Mouse (Mus musculus): ENCODE results near the gene Shisal1. TPM values are rescaled to one million over a fixed set of nuclear protein-coding genes. Genes with fewer than 3 reads are reported as not detected.
A peak's percentile ranks its signal among the peaks of the same experiment; 100 is the strongest.

Gene Shisal1
- total RNA-seq, 2 experiments from 2014 or later: 51.4 to 54.1 TPM

DNA sequence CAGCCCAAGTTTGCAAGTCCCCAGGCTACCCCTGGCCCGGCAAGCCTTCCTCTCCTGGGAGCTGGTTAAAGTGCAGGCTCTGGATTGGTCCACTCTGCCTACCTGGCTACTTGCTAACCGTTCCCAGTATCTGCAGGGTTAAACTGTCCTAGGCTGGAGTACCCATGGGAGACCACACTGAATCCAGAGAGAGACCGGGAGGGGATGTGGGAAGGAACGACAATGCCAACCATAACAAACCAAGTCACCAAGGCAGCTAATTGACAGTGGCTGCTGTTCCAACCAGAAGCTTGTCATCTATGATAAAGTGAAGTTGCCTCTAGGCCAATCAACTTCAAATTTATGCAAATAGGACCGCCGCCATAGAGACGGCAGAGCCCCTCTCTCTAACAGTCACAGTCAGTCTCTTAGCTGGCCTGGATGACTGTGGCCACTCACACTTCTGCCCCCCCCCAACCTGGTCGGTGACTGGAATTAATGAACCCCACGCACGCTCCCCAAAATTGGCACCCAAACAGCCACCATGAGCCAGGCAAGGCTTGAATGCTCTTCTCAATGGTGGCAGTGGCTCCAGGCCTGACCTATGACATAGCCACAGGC, 13.2 kb downstream of the Shisal1 start:
- intact Hi-C loops (cut with DNase I): no loop called here
- no peak for DNase-seq (ENCODE audit: extremely low spot score in 1 of 2, low spot score in 2 of 2)

DNA sequence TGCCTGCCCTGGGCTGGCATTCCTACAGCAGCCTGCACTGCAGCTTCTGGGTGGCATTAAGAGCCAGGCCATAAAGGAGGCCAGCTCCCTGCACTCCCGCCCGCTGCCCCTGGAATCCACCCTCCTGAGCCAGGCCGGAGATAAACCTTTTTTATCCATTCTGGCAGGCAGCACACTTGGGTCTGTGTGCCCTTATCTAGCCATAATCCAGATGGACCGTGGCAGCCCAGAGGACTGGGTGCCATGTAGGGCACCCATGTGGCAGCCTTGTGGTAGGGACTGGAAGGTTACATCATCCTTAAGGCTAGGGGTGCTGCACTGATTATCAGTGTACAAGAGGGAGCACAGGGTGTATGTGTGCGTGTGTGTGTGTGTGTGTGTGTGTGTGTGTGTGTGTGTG, 16.4 kb downstream of the Shisal1 start:
- no peak for DNase-seq (ENCODE audit: extremely low spot score in 1 of 2, low spot score in 2 of 2)
- intact Hi-C loops (cut with DNase I): no loop called here

DNA sequence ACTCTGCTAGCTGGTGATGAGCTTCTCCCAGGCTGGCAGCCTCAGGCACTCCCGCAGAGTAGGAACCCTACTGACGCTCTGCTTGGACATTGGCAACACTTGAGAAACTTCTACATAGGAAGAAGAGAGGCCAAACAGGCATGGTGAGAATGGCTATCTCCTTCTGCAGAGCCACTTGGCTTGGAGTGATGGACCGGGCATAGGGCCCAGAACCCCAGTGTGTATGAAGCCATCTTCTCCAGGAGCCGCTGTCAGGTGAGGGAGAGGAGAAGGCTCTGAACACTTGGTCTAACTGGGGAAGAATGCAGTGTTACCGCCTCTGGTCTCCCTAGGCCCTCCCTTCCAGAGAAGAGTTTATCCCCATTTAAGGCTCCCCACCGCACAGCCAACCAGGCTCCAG, 19.3 kb downstream of the Shisal1 start:
- no peak for DNase-seq (ENCODE audit: extremely low spot score in 1 of 2, low spot score in 2 of 2)
- intact Hi-C loops (cut with DNase I): no loop called here

DNA sequence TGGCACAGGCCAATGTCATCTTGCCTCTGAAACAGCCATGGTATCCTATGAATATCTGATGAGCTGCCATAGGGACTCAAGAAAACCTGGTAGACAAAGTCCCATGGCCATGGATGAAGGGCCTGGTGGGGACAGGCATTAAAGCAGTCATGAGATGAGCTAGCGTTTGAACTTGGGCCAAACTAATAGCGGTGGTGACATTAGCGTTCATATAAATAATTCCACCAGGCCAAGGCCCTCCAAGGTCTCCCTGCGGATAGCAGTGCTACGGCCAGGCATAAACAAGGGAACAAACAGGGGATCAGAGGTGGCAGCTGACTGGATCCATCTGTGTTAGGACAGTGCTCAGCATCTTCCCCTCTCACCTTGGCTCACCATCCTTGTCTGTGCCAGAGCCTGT, 21.2 kb downstream of the Shisal1 start:
- intact Hi-C loops (cut with DNase I): no loop called here
- no peak for DNase-seq (ENCODE audit: extremely low spot score in 1 of 2, low spot score in 2 of 2)

DNA sequence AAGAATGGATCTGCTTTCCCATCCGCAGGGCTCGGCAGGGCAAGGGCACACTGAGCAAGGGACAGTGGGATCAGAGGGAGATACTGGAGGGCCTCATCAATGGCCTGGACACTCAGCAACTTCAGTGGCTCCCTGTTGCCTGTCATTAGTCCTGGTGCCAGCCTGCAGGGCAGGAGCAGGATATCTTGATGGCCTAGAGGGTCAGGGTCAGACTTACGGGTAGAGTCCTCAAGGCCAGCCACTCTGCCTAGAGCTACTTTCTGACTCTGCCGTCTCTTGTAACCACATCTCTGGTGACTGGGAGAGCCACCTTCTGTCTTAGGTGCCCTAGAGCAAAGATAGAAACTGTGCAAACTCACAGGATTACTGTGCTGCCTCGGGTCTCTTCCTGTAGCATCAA, 23.1 kb downstream of the Shisal1 start:
- intact Hi-C loops (cut with DNase I): no loop called here
- DNase-seq (ENCODE audit: extremely low spot score in 1 of 2, low spot score in 2 of 2): no peak

DNA sequence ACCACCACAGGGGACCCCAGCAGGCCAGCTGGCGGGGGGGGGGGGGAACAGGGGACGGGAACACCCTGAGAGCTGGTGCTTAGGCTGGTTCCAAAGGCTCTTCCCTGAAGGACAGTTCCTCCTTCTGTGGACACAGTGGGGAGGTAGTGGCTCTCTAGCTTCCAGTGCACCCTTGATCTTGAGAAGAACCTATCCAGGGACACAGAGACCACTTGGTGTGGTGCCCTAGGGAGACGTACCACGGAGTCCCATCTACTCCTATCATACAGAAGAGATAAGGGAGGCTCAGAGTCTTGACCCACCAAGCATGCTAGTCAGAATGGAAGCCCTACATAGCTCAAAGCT, 28.7 kb downstream of the Shisal1 start:
- DNase-seq (ENCODE audit: extremely low spot score in 1 of 2, low spot score in 2 of 2): no peak
- intact Hi-C loops (cut with DNase I): no loop called here

DNA sequence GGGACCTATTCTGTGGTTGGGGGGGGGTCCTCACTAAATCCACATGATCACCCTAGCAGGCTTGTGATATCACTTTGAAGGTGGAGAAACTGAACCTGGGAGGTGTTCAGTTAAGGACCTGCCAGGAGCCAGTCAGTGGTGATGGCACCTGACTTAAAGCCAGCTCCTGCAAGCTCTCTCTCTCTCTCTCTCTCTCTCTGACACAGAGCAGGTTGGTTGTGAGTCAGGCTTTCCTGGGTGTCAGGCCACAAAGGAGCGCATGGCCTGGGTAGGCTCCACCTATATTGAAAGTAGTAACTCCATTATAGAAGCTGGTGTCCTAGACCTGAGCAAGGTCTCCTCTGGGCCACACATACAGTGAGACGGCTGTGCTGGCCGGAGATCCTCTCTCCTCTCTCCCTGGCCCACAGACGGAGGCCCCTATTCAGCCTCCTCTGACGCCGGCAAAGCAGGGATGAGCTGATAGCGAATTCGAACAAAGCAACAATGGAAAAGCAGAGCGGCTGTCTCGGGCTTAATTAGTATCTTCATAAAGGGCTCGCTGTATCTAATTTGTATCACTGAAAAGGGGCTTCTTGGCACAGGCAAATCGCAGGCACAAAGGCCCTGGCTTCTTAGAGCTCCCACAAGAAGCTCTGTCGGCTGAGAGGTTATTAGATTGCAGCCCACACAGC, 29.2 kb downstream of the Shisal1 start:
- intact Hi-C loops (cut with DNase I): no loop called here

DNA sequence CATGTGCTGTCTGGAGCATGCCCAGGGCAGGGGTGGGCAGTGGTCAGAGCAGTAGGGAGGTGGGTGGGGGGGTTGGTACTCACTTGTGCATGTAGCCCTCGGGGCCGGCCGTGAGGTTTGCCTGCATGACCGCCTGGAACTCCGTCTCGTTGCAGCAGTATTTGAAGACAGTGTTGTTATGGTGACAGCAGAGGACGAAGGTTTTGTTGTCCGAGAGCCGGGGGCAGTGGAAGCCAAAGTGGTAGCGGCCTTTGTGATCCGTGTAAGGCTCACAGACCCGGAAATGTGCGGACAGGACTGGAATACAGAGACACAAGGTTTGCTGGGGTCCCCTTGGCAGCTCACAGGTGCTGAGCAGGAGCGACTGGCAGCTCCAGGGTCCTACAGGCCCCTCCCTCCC, 29.9 kb downstream of the Shisal1 start:
- intact Hi-C loops (cut with DNase I): no loop called here
- DNase-seq (ENCODE audit: extremely low spot score in 1 of 2, low spot score in 2 of 2): no peak

More for the DNA sequence above, 29.2 kb downstream of the Shisal1 start:
- no peak for DNase-seq (ENCODE audit: extremely low spot score in 1 of 2, low spot score in 2 of 2)

DNA sequence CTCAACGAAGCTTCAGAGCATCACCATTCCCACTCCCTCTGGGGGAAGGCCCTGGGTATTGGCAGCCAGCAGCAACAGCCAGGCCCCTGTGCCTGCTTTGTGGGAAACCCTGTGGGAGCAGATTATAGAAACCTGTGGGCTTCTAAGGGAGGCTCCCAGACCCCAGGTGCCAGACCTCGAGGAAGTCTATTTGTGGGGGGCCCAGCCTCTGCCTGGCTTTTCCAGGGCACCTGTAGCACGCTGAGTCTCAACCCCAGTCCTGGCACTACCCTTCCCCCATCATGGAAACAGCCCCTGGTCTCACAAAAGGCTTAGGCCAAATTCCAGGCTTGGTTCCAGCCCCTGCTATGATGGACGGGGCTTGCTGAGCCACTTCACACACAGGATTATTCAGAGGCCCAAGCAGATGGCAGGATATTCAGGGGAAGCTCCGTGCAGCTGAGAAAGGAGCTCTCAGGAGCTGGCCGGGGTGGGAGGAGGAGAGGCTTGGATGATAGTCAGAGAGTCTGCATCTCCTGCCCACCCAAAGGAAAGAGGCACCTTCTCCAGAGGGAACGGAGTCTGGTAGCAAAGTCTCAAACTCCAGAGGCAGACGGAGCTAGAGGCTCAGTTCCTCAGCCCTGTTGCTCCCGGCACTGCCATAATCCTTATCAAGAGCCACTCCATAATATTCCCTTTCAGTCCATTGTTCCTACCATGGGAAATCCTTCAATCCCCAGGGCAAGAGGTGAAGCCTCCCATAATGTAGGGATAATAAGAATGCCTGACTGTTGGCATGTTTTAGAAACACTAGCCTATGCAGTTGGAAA, 32.7 kb downstream of the Shisal1 start:
- DNase-seq (ENCODE audit: extremely low spot score in 1 of 2, low spot score in 2 of 2): peak; percentile 75
- intact Hi-C loops (cut with DNase I): no loop called here

DNA sequence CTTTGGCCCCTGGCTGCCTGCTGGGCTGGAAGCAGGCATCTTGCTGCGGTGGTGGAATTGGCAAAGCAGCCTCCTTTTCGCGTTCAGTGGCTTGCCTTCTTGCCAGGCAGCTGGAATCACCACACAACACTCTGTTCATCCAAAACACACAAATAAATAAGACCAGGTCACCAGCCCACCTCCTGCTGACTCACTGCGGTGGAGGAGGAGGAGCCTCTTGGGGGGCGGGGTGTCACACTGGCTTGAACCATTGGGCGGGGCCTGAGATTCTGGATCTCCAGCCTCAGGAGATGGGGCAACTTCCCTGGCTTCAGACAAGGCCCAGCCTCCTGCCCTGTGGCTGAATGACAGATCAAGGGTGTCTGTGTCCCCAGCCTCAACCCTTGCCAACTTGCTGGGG, 34.5 kb downstream of the Shisal1 start:
- intact Hi-C loops (cut with DNase I): no loop called here
- peak in 1 of 2 experiments; percentile 68 for DNase-seq (ENCODE audit: extremely low spot score in 1 of 2, low spot score in 2 of 2)

DNA sequence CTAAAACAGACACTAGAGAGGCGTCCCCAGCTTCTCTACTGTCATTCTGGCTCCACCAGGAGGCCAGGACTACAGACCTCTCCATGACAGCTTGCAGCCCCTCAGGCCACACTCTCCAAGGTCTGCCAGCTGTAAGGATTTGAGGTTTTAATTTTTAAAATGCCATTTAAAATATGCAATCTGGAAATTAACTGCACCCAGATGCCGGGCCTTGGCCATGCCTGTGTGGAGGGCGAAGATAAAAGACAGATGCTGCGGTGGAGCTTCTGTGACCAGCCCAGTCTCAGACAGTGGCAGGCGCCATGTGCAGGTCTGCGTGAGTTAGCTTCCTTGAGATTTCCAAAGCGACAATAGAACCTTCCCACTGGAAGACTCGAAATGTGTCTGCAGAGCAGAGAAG, 36.8 kb downstream of the Shisal1 start:
- no peak for DNase-seq (ENCODE audit: extremely low spot score in 1 of 2, low spot score in 2 of 2)
- intact Hi-C loops (cut with DNase I): no loop called here

DNA sequence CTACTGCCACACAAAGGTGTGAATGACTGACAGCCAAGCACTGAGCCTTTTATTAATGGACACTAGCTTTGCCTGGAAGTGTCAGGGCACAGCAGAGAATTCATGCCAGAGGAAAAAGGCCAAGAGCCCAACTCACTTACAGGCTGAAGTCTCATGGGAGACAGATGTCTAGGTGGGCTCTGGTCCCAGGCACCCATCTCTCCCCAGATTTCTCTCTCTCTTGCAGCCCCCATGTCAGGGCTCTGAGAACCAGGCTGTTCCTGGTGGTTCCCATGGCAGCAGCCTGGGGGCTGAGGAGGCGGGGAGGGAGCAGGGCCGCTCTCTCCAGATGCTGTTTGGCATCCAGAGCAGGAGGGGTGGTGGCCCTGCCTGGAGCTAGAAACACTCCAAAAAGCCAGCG, 38.3 kb downstream of the Shisal1 start:
- DNase-seq (ENCODE audit: extremely low spot score in 1 of 2, low spot score in 2 of 2): peak in 1 of 2 experiments; percentile 56
- intact Hi-C loops (cut with DNase I): no loop called here

DNA sequence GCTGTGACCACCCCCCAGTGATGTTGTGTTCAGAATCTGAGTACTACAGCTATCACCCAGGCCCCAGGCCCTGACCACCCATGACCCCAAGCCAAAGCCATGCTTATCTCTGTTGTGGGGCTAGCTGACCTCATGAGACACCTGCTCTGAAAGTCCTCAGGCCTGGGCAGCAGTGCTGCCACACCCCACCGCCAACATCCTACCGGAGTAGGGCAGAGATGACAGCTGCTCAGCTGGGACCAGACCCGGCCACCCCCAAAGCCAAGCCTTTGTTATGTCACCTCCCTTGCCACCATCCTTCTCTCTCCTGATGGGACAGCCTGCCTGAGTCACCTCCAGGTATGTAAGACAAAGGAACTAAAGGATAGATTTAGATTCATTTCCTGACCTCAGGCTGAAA, 41.1 kb downstream of the Shisal1 start:
- intact Hi-C loops (cut with DNase I): no loop called here
- no peak for DNase-seq (ENCODE audit: extremely low spot score in 1 of 2, low spot score in 2 of 2)

DNA sequence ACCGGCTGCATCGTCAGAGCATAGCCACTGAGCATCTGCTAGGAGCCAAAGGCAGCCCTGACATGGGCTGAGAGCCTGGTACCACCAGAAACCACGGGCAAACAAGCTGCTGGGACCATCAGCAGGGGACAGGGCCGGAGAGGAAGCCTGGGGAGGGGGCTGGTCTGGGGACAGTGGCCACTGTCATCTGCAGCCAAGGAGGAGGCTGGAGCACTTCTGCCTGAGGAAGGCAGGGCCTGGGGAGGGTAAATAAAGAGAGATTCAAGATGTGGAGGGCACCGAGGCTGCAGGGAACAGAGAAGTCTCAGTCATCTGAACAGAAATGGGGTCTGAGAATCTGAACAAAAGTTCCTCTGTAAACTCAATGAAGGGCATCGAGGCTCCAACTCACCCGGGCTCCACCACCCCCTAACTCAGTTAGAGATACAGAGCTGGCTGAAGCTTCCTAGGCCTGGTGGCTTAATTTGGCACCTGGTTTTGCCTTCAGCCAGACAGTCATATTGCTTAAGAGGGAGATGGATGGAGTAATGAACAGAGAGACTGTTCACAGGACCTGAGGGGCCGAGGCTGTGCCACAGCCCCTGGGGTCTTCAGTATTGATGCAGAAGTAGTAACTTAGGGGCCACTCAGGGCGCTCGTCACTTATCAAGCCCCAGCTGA, 43.3 kb downstream of the Shisal1 start:
- intact Hi-C loops (cut with DNase I): no loop called here
- DNase-seq (ENCODE audit: extremely low spot score in 1 of 2, low spot score in 2 of 2): no peak

DNA sequence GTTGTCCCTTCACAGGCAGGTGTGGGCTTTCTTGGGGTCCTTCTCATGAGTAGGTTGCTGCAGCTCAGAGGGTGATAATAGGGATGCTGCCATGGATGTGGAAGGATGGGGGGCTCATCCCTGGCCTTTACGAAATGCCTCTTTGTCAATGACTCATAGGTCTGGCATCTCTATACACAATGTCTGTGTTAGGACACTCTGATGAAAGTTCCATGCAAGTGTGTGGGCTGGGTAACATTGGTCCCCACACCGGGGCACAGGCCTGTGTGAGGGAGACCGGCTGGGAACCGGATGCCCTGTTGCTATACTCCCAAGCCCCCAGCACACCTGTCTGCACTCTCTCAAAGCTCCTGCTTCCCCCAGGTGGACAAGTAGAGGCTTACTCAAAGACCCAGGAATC, 48.3 kb downstream of the Shisal1 start:
- intact Hi-C loops (cut with DNase I): no loop called here

DNA sequence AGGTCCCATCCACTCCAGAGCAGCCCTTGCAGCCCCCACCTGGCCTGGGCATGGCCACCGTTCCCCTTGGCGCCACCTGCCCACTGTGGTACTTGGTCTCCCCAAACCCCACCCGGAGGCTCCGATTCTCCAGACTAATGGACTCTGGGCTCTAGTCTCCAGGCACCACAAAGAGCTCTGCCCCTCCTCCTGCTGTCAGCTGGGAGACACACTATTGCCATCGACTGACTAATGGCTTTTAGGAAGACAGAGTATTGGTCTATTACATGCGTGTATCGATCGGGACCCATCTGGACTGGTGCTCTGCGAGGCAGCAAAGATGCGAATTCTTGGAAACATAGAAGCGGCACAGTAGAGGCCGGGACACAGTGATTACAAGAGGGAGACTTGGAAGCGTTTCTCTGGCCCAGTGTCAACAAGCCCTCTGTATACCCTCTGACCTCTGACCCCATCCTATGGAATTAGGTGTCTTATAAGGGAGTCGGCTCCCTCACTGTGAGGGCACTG, 49.2 kb downstream of the Shisal1 start:
- DNase-seq (ENCODE audit: extremely low spot score in 1 of 2, low spot score in 2 of 2): no peak
- intact Hi-C loops (cut with DNase I): no loop called here

More for the DNA sequence above, 48.3 kb downstream of the Shisal1 start:
- DNase-seq (ENCODE audit: extremely low spot score in 1 of 2, low spot score in 2 of 2): no peak

DNA sequence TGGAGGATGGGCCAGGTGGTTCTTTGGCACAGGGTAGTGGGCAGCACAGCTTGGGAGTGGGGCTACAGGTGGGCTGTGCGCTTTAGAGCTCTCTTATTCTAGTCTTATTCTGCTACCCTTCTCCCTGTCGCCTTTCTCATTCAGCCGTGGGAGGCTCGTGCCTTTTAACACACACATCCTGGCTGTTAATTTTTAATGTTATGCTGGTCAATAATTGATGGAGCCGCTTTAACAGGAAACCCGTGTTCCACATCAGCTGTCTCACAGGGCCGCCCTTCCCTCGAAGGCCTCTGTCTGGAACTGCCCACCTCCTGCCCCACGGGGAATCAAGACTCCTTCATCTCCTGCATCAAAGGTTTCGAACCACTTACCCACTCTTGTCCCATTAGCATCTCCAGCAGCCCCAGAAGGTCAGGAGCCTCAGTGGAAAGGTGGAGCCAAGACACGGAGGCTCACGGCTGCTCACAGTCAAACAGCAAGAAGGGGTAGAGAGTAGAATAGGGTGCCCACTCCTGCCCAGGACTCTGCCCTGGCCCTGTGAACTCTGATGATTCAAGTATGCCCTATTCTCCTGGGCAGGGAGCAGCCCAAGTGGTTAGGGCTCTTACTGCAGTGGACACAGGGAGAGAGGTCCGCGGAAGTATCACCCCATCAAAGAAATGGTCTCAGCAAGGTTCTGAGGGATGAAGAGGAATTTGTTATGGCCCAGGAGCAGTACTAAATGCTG, 51.4 kb downstream of the Shisal1 start:
- intact Hi-C loops (cut with DNase I): no loop called here
- DNase-seq (ENCODE audit: extremely low spot score in 1 of 2, low spot score in 2 of 2): no peak

DNA sequence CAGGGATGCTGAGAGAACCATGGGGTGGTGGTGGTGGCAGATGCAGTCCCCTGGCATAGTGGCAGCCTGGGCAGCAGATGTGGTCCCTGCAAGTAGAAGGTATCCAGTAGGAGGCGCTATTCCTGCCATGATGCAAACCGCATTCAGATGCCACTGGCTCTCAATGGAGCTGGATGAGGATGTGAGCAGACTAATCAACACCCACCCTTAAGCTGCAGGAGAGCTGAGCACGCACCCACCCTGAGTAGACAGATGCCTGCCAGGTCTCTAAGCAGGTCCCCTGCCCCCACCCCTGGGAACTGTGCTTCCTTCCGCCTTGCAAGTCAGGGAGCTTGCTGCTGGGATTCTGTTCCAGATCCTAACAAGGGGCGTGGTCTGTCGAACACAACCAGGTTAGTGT, 53.6 kb downstream of the Shisal1 start:
- intact Hi-C loops (cut with DNase I): no loop called here
- DNase-seq (ENCODE audit: extremely low spot score in 1 of 2, low spot score in 2 of 2): no peak

DNA sequence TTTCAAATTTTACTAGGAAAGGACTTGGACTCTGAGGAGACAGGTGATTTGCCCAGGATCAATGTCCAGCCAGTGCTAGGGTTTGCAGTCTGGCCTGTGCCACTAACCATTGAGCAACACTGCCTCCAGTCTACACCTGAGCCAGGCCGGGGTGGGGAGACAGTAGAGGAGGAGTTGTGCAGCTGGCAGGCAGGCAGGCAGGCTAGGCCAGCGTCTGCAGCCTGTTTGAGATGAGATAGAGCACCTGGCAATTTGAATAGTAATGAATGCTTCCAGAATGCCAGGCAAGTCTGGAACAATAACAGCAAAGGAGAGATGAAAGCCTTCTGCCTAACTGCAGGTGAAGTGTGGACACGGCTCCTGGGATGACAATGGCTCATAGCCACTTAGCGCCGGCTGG, 54.1 kb downstream of the Shisal1 start:
- intact Hi-C loops (cut with DNase I): no loop called here
- DNase-seq (ENCODE audit: extremely low spot score in 1 of 2, low spot score in 2 of 2): no peak
